Mouse (Mus musculus) heart, postnatal 0 days (tissue): Measurements from ENCODE around the gene Bnip3. TPM values are rescaled to one million over a fixed set of nuclear protein-coding genes. Genes with fewer than 3 reads are reported as not detected.

Experiments
- ATAC-seq: fragments of 200-750 bp; cut with Nextera tagmentation; 2 replicates; pipeline ENCODE4 v1.8.0; 2017; ENCODE audit warnings: low read depth, moderate number of reproducible peaks, moderate library complexity; ENCODE audit not compliant: insufficient read depth
- DNase-seq: peaks from one replicate; pipeline ENCODE4 v3.0.0-alpha.2; 2016; ENCODE audit warnings: low spot score
- H3K27ac ChIP-seq: fragments of 300-500 bp; sonication (generic); 2 replicates; pipeline ENCODE4 v1.5.1; 2014; ENCODE audit warnings: low read depth, mild to moderate bottlenecking
- H3K27me3 ChIP-seq: fragments of 300-500 bp; sonication (generic); 2 replicates; pipeline ENCODE4 v1.6.1; 2014; ENCODE audit warnings: low read length, mixed read lengths; ENCODE audit not compliant: control insufficient read depth, insufficient read depth
- H3K36me3 ChIP-seq: fragments of 300-500 bp; sonication (generic); replicated peaks from 2 replicates; pipeline ENCODE4 v1.6.1; 2014; ENCODE audit warnings: low read length, mixed read lengths; ENCODE audit not compliant: control insufficient read depth, insufficient read depth
- H3K4me1 ChIP-seq: fragments of 300-500 bp; sonication (generic); 2 replicates; pipeline ENCODE4 v1.6.1; 2014; ENCODE audit warnings: antibody characterized with exemption; ENCODE audit not compliant: control insufficient read depth, insufficient read depth
- H3K4me2 ChIP-seq: fragments of 300-500 bp; sonication (generic); 2 replicates; pipeline ENCODE4 v1.6.1; 2014; ENCODE audit warnings: low read depth, mild to moderate bottlenecking, low read length, moderate library complexity
- H3K4me3 ChIP-seq: fragments of 300-500 bp; sonication (generic); 2 replicates; pipeline ENCODE4 v1.5.1; 2014; ENCODE audit warnings: low read depth, low read length
- H3K9ac ChIP-seq: fragments of 300-500 bp; sonication (generic); replicated peaks from 2 replicates; pipeline ENCODE4 v1.6.1; 2014; ENCODE audit warnings: low read depth, low read length, mixed read lengths
- H3K9me3 ChIP-seq: fragments of 300-500 bp; sonication (generic); replicated peaks from 2 replicates; pipeline ENCODE4 v1.6.1; 2016; ENCODE audit warnings: low read length; ENCODE audit not compliant: control insufficient read depth
- CTCF ChIP-seq: IDR thresholded peaks from 2 replicates; pipeline ENCODE4 v1.5.1; 2016; ENCODE audit warnings: antibody characterized with exemption, control low read depth, low read depth
- EP300 ChIP-seq: IDR thresholded peaks from 2 replicates; pipeline ENCODE4 v1.6.1; 2016; ENCODE audit warnings: antibody characterized with exemption, low read depth
- WGBS: fragments of 180-500 bp; shearing (Covaris S2); extraction: QIAGEN DNeasy Blood & Tissue Kit; methylation state at CpG from one replicate; pipeline ENCODE4 v1.1.7; 2014; 5-methylcytosine and 5-hydroxymethylcytosine counted together
- polyA plus RNA-seq: library from polyadenylated mRNA; unstranded; fragments of >200 nt; fragmentation: Nextera tagmentation; extraction: Ambion mirVana; gene quantifications from 2 replicates; pipeline ENCODE4 v1.2.1, GENCODE M21; 2015
- total RNA-seq: library from RNA; depleted of rRNA; stranded (reverse); fragments of >200 nt; gene quantifications from 2 replicates; pipeline ENCODE4 v1.2.3, GENCODE M21; 2014; ENCODE audit warnings: low replicate concordance

Bnip3 gene
- total and polyA plus RNA-seq, 2 experiments from 2014 or later = 131 to 305 TPM

- no peak for ATAC-seq
- 100% methylated on average over 1 of the region's 1 CpGs for WGBS
- H3K9ac ChIP-seq = no peak overlapping the region
These were observed 44.5 kb downstream of the Bnip3 start for GRCm38 (mm10) chr7:138864776-138865175.

GRCm38 (mm10) chr7:138863950-138864572 lies 45.3 kb downstream of the Bnip3 start:
- H3K27me3 ChIP-seq = no peaks in the 10 kb centered on the region
- no peaks in the 10 kb centered on the region for H3K4me1 ChIP-seq
- 95% methylated on average over 3 of the region's 3 CpGs for WGBS
- TF ChIP-seq CTCF = no peak
- DNase-seq = no peak
- ATAC-seq = no peak
- no peak overlapping the region for H3K9ac ChIP-seq
- no peak overlapping the region for H3K27ac ChIP-seq
- H3K4me3 ChIP-seq = no peak overlapping the region
- no peaks in the 10 kb centered on the region for H3K9me3 ChIP-seq
- no peak overlapping the region for H3K4me2 ChIP-seq
- peaks cover 31% of the 10 kb centered on the region for H3K36me3 ChIP-seq

More at GRCm38 (mm10) chr7:138864776-138865175, 44.5 kb downstream of the Bnip3 start:
- Histone ChIP-seq H3K27ac (no peak overlapping the region), H3K4me3 (no peak overlapping the region), H3K9me3 (no peaks in the 10 kb centered on the region), H3K4me1 (no peaks in the 10 kb centered on the region), H3K36me3 (peaks cover 37% of the 10 kb centered on the region), H3K27me3 (no peaks in the 10 kb centered on the region), H3K4me2 (no peak overlapping the region)
- DNase-seq = no peak
- TF ChIP-seq CTCF (no peak), EP300 (no peak)

GRCm38 (mm10) chr7:138856670-138857069 lies 52.6 kb downstream of the Bnip3 start:
- H3K36me3 ChIP-seq = peaks cover 49% of the 10 kb centered on the region
- 60% methylated on average over 2 of the region's 2 CpGs for WGBS
- H3K9ac ChIP-seq = no peak overlapping the region
- no peak for ATAC-seq
- TF ChIP-seq EP300 (no peak), CTCF (no peak)
- no peaks in the 10 kb centered on the region for H3K4me1 ChIP-seq
- no peaks in the 10 kb centered on the region for H3K27me3 ChIP-seq
- H3K4me2 ChIP-seq = no peak overlapping the region
- H3K4me3 ChIP-seq = no peak overlapping the region
- no peaks in the 10 kb centered on the region for H3K9me3 ChIP-seq
- no peak overlapping the region for H3K27ac ChIP-seq
- DNase-seq = no peak

GRCm38 (mm10) chr7:138854201-138854600 lies 55.1 kb downstream of the Bnip3 start:
- TF ChIP-seq EP300 (no peak), CTCF (no peak)
- Histone ChIP-seq H3K36me3 (peaks cover 38% of the 10 kb centered on the region), H3K4me2 (no peak overlapping the region), H3K9ac (no peak overlapping the region), H3K4me3 (no peak overlapping the region), H3K27me3 (no peaks in the 10 kb centered on the region), H3K27ac (no peak overlapping the region), H3K4me1 (no peaks in the 10 kb centered on the region), H3K9me3 (no peaks in the 10 kb centered on the region)
- ATAC-seq (no peak), DNase-seq (no peak)
- 87% methylated on average over 2 of the region's 2 CpGs for WGBS

- no peak for TF ChIP-seq CTCF
- no peak for TF ChIP-seq EP300
- H3K36me3 ChIP-seq = peaks cover 39% of the 10 kb centered on the region
- 95% methylated on average over 4 of the region's 4 CpGs for WGBS
- H3K27ac ChIP-seq = peak overlapping the region; percentile 4; the same call in 1 of the 2 replicates
- DNase-seq (no peak), ATAC-seq (no peak)
- H3K9me3 ChIP-seq = no peaks in the 10 kb centered on the region
- no peak overlapping the region for H3K4me3 ChIP-seq
- H3K4me2 ChIP-seq = no peak overlapping the region
- no peak overlapping the region for H3K9ac ChIP-seq
- no peaks in the 10 kb centered on the region for H3K27me3 ChIP-seq
- H3K4me1 ChIP-seq = 0 out of 2 replicates have a peak, but pooled peaks cover 2% of the 10 kb centered on the region
These were observed 55.8 kb downstream of the Bnip3 start for GRCm38 (mm10) chr7:138853417-138854031.

- TF ChIP-seq CTCF = no peak
- no peak for TF ChIP-seq EP300
- no peak for ATAC-seq
- no peak overlapping the region for H3K27ac ChIP-seq
- H3K27me3 ChIP-seq = no peaks in the 10 kb centered on the region
- no peak for DNase-seq
- no peak overlapping the region for H3K9ac ChIP-seq
- no peaks in the 10 kb centered on the region for H3K9me3 ChIP-seq
- peaks cover 21% of the 10 kb centered on the region for H3K4me1 ChIP-seq
- H3K4me2 ChIP-seq = no peak overlapping the region
- H3K4me3 ChIP-seq = no peak overlapping the region
- peaks cover 31% of the 10 kb centered on the region for H3K36me3 ChIP-seq
These were observed 59.2 kb downstream of the Bnip3 start for GRCm38 (mm10) chr7:138850083-138850482.
